Mouse (Mus musculus) forebrain, embryonic 12.5 days (tissue): ENCODE data around the gene Phf24. TPM values are rescaled to one million over a fixed set of nuclear protein-coding genes. Genes with fewer than 3 reads are reported as not detected.

Experiments
- ATAC-seq: fragments of 200-750 bp; cut with Nextera tagmentation; 2 replicates; pipeline ENCODE4 v1.8.0; 2017; ENCODE audit warnings: moderate TSS enrichment; ENCODE audit not compliant: low FRiP score
- H3K27ac ChIP-seq: fragments of 300-500 bp; sonication (generic); 2 replicates; pipeline ENCODE4 v1.5.1; 2016; ENCODE audit warnings: mild to moderate bottlenecking
- H3K27me3 ChIP-seq: fragments of 300-500 bp; sonication (generic); 2 replicates; pipeline ENCODE4 v1.6.1; 2016; ENCODE audit warnings: mild to moderate bottlenecking
- H3K36me3 ChIP-seq: fragments of 300-500 bp; sonication (generic); replicated peaks from 2 replicates; pipeline ENCODE4 v1.6.1; 2016; ENCODE audit warnings: mild to moderate bottlenecking
- H3K4me1 ChIP-seq: fragments of 300-500 bp; sonication (generic); 2 replicates; pipeline ENCODE4 v1.6.1; 2016
- H3K4me2 ChIP-seq: fragments of 300-500 bp; sonication (generic); 2 replicates; pipeline ENCODE4 v1.6.1; 2016; ENCODE audit warnings: mild to moderate bottlenecking, moderate library complexity
- H3K4me3 ChIP-seq: fragments of 300-500 bp; sonication (generic); replicated peaks from 2 replicates; pipeline ENCODE4 v1.5.1; 2016; ENCODE audit warnings: mild to moderate bottlenecking
- H3K9ac ChIP-seq: fragments of 300-500 bp; sonication (generic); 2 replicates; pipeline ENCODE4 v1.6.1; 2016; ENCODE audit warnings: mild to moderate bottlenecking
- H3K9me3 ChIP-seq: fragments of 300-500 bp; sonication (generic); 2 replicates; pipeline ENCODE4 v1.6.1; 2016
- WGBS: fragments of 180-500 bp; shearing (Covaris S2); methylation state at CpG from one replicate; pipeline ENCODE4 v1.1.7; 2016; 5-methylcytosine and 5-hydroxymethylcytosine counted together
- polyA plus RNA-seq: library from polyadenylated mRNA; unstranded; fragments of >200 nt; fragmentation: Nextera tagmentation; extraction: Ambion mirVana; gene quantifications from 2 replicates; pipeline ENCODE4 v1.2.1, GENCODE M21; 2016

The Phf24 gene
- polyA plus RNA-seq, 1 experiment from 2014 or later: 4.2 TPM

GRCm38 (mm10) chr4:42944185-42944584 is 27.7 kb downstream of the Phf24 start:
- 87% methylated on average over 9 of the region's 9 CpGs for WGBS
- no peak overlapping the region for H3K9ac ChIP-seq
- ATAC-seq: no peak

GRCm38 (mm10) chr4:42945043-42945442 is 28.6 kb downstream of the Phf24 start:
- H3K9me3 ChIP-seq: no peaks in the 10 kb centered on the region
- ATAC-seq: no peak
- 14% methylated on average over 6 of the region's 6 CpGs for WGBS
- H3K9ac ChIP-seq: no peak overlapping the region
- no peak overlapping the region for H3K27ac ChIP-seq
- peaks cover 9% of the 10 kb centered on the region; the same call in 1 of the 2 replicates for H3K27me3 ChIP-seq
- no peak overlapping the region for H3K4me2 ChIP-seq
- H3K36me3 ChIP-seq: no peaks in the 10 kb centered on the region
- H3K4me3 ChIP-seq: no peak overlapping the region
- peaks cover 33% of the 10 kb centered on the region for H3K4me1 ChIP-seq

More at GRCm38 (mm10) chr4:42944185-42944584, 27.7 kb downstream of the Phf24 start:
- Histone ChIP-seq H3K27ac (no peak overlapping the region), H3K9me3 (no peaks in the 10 kb centered on the region), H3K4me2 (no peak overlapping the region), H3K4me3 (no peak overlapping the region), H3K4me1 (peaks cover 31% of the 10 kb centered on the region), H3K36me3 (no peaks in the 10 kb centered on the region), H3K27me3 (peaks cover 9% of the 10 kb centered on the region; the same call in 1 of the 2 replicates)

- peaks cover 37% of the 10 kb centered on the region for H3K4me1 ChIP-seq
- 83% methylated on average over 3 of the region's 3 CpGs for WGBS
- no peaks in the 10 kb centered on the region for H3K36me3 ChIP-seq
Observed at GRCm38 (mm10) chr4:42945445-42945844, 29.0 kb downstream of the Phf24 start.

GRCm38 (mm10) chr4:42945952-42946351 is 29.5 kb downstream of the Phf24 start:
- Histone ChIP-seq H3K9ac (0 out of 2 replicates have a peak overlapping the region, but pooled peaks have one; percentile 12), H3K4me3 (no peak overlapping the region), H3K4me2 (peak overlapping the region; percentile 19; the same call in 1 of the 2 replicates), H3K4me1 (peaks cover 42% of the 10 kb centered on the region), H3K9me3 (no peaks in the 10 kb centered on the region), H3K27ac (peak overlapping the region; percentile 54), H3K27me3 (peaks cover 9% of the 10 kb centered on the region; the same call in 1 of the 2 replicates), H3K36me3 (no peaks in the 10 kb centered on the region)
- WGBS: 6% methylated on average over 5 of the region's 5 CpGs
- ATAC-seq: no peak

More at GRCm38 (mm10) chr4:42945445-42945844, 29.0 kb downstream of the Phf24 start:
- ATAC-seq: no peak
- H3K4me2 ChIP-seq: no peak overlapping the region
- H3K27ac ChIP-seq: no peak overlapping the region
- H3K4me3 ChIP-seq: no peak overlapping the region
- H3K9ac ChIP-seq: no peak overlapping the region
- H3K9me3 ChIP-seq: no peaks in the 10 kb centered on the region
- peaks cover 9% of the 10 kb centered on the region; the same call in 1 of the 2 replicates for H3K27me3 ChIP-seq

- no peak overlapping the region for H3K4me3 ChIP-seq
- H3K4me2 ChIP-seq: peak overlapping the region; percentile 19
- H3K4me1 ChIP-seq: peaks cover 50% of the 10 kb centered on the region
- ATAC-seq: peak; percentile 39
- 31% methylated on average over 10 of the region's 10 CpGs for WGBS
- peak overlapping the region; percentile 54 for H3K27ac ChIP-seq
- H3K36me3 ChIP-seq: no peaks in the 10 kb centered on the region
- H3K27me3 ChIP-seq: peaks cover 9% of the 10 kb centered on the region; the same call in 1 of the 2 replicates
- no peak overlapping the region for H3K9ac ChIP-seq
- H3K9me3 ChIP-seq: no peaks in the 10 kb centered on the region
Observed at GRCm38 (mm10) chr4:42946733-42947290, 30.4 kb downstream of the Phf24 start.

GRCm38 (mm10) chr4:42948527-42948926 is 32.1 kb downstream of the Phf24 start:
- no peak overlapping the region for H3K9ac ChIP-seq
- no peaks in the 10 kb centered on the region for H3K9me3 ChIP-seq
- peak overlapping the region; percentile 72 for H3K27ac ChIP-seq
- no peak for ATAC-seq
- peak overlapping the region; percentile 84 for H3K4me2 ChIP-seq
- H3K4me3 ChIP-seq: no peak overlapping the region
- peaks cover 67% of the 10 kb centered on the region for H3K4me1 ChIP-seq
- 49% methylated on average over 13 of the region's 13 CpGs for WGBS
- H3K36me3 ChIP-seq: no peaks in the 10 kb centered on the region
- H3K27me3 ChIP-seq: peaks cover 9% of the 10 kb centered on the region; the same call in 1 of the 2 replicates

- Histone ChIP-seq H3K9ac (0 out of 2 replicates have a peak overlapping the region, but pooled peaks have one; percentile 21), H3K4me2 (peak overlapping the region; percentile 84)
- WGBS: 14% methylated on average over 14 of the region's 14 CpGs
Observed at GRCm38 (mm10) chr4:42949051-42949675, 32.7 kb downstream of the Phf24 start.

GRCm38 (mm10) chr4:42949676-42950051 is 33.2 kb downstream of the Phf24 start, which contains the start of gene Dnajb5:
Gene Dnajb5, plus strand, starts transcription at chr4:42949814.
- peak; percentile 95 for ATAC-seq
- H3K9ac ChIP-seq: peak within 1 kb of the TSS; percentile 91
- H3K4me1 ChIP-seq: peaks cover 78% of the 10 kb centered on the region
- 0% methylated on average over 32 of the region's 39 CpGs for WGBS
- peaks cover 9% of the 10 kb centered on the region; the same call in 1 of the 2 replicates for H3K27me3 ChIP-seq
- no peaks in the 10 kb centered on the region for H3K9me3 ChIP-seq
- H3K4me3 ChIP-seq: peak within 1 kb of the TSS; percentile 75
- H3K4me2 ChIP-seq: peak within 1 kb of the TSS; percentile 84
- H3K27ac ChIP-seq: peak within 1 kb of the TSS; percentile 94
- no peaks in the 10 kb centered on the region; the same call in none of the 2 replicates for H3K36me3 ChIP-seq

More at GRCm38 (mm10) chr4:42949051-42949675, 32.7 kb downstream of the Phf24 start:
- no peaks in the 10 kb centered on the region for H3K9me3 ChIP-seq
- ATAC-seq: no peak
- peaks cover 74% of the 10 kb centered on the region for H3K4me1 ChIP-seq
- no peaks in the 10 kb centered on the region; the same call in 1 of the 2 replicates for H3K36me3 ChIP-seq
- peak overlapping the region; percentile 75 for H3K4me3 ChIP-seq
- peak overlapping the region; percentile 72 for H3K27ac ChIP-seq
- H3K27me3 ChIP-seq: peaks cover 9% of the 10 kb centered on the region; the same call in 1 of the 2 replicates

- Histone ChIP-seq H3K27ac (peak overlapping the region; percentile 94), H3K27me3 (peaks cover 9% of the 10 kb centered on the region; the same call in 1 of the 2 replicates), H3K4me3 (peak overlapping the region; percentile 75), H3K36me3 (no peaks in the 10 kb centered on the region; the same call in none of the 2 replicates), H3K4me1 (peaks cover 81% of the 10 kb centered on the region), H3K9me3 (no peaks in the 10 kb centered on the region), H3K9ac (peak overlapping the region; percentile 91), H3K4me2 (peak overlapping the region; percentile 84)
- WGBS: 1% methylated on average over 27 of the region's 27 CpGs
- ATAC-seq: peak; percentile 62
Observed at GRCm38 (mm10) chr4:42950065-42950558, 33.7 kb downstream of the Phf24 start.

GRCm38 (mm10) chr4:42951206-42952195 is 35.0 kb downstream of the Phf24 start:
- H3K9ac ChIP-seq: peak overlapping the region; percentile 91
- H3K27ac ChIP-seq: peak overlapping the region; percentile 94; the same call in 1 of the 2 replicates
- H3K4me1 ChIP-seq: peaks cover 76% of the 10 kb centered on the region
- peaks cover 9% of the 10 kb centered on the region; the same call in 1 of the 2 replicates for H3K27me3 ChIP-seq
- H3K36me3 ChIP-seq: peaks cover 8% of the 10 kb centered on the region
- H3K9me3 ChIP-seq: no peaks in the 10 kb centered on the region
- peak overlapping the region; percentile 75 for H3K4me3 ChIP-seq
- no peak for ATAC-seq
- H3K4me2 ChIP-seq: peak overlapping the region; percentile 84
- 59% methylated on average over 11 of the region's 11 CpGs for WGBS

- Histone ChIP-seq H3K4me1 (peaks cover 65% of the 10 kb centered on the region), H3K27ac (peak overlapping the region; percentile 88), H3K27me3 (peaks cover 7% of the 10 kb centered on the region; the same call in 1 of the 2 replicates), H3K9me3 (no peaks in the 10 kb centered on the region), H3K4me3 (no peak overlapping the region), H3K4me2 (peak overlapping the region; percentile 84), H3K9ac (peak overlapping the region; percentile 91), H3K36me3 (peaks cover 19% of the 10 kb centered on the region)
- WGBS: 83% methylated on average over 7 of the region's 7 CpGs
- no peak for ATAC-seq
Observed at GRCm38 (mm10) chr4:42952563-42952962, 36.1 kb downstream of the Phf24 start.
